Mouse (Mus musculus): ENCODE data around the gene Tekt3. TPM values are rescaled to one million over a fixed set of nuclear protein-coding genes. Genes with fewer than 3 reads are reported as not detected.

Tekt3 gene
- polyA plus RNA-seq, 1 experiment from 2014 or later: not detected

GRCm38 (mm10) chr11:63028131-63028530, 33.3 kb upstream of the Tekt3 start:
- Histone ChIP-seq H3K4me2 (replicated peaks; ENCODE audit: low read depth, low read length) (no peak overlapping the region), H3K9me3 (ENCODE audit: low read length) (peaks cover 4% of the 10 kb centered on the region), H3K27me3 (ENCODE audit: insufficient read depth, low read length) (no peaks in the 10 kb centered on the region), H3K36me3 (ENCODE audit: insufficient read depth, low read length) (no peaks in the 10 kb centered on the region), H3K4me3 (ENCODE audit: low read length) (no peak overlapping the region), H3K4me1 (ENCODE audit: insufficient read depth, low read length) (peaks cover 16% of the 10 kb centered on the region), H3K27ac (ENCODE audit: low read length) (0 out of 2 replicates have a peak overlapping the region, but pooled peaks have one; percentile 25), H3K9ac (replicated peaks; ENCODE audit: low read length) (no peak overlapping the region)
- 88% methylated on average over 3 of the region's 3 CpGs for WGBS
- ATAC-seq (ENCODE audit: low FRiP score, low TSS enrichment): no peak

DNA sequence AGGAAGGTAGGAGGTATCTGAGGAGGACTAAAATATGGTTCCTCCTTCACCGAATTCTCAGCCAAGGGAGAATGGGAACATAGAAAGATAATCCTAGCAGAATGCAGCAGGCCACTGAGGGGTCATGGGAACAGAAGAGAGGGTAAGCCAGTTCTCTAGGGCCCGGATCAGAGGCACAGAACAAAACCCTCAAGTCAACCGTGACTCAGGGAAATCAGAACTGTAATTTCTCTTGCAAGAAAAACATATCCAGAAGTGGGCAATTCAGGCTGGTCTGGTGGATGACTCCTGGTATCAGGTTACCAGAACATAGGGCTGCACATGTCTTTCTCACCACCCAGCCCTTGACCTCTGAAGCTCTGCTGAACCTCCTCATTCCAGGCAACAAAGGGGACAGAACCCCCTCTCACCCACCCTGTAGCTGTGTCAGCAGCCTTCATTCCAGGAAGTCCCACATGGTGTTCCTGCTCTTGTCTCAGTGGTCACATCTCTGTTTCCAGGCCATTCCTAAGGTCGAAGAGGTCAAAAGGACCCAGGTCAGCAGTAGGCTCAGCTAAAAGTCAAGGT, 32.2 kb upstream of the Tekt3 start:
- no peaks in the 10 kb centered on the region for H3K27me3 ChIP-seq (ENCODE audit: insufficient read depth, low read length)
- H3K9ac ChIP-seq (replicated peaks; ENCODE audit: low read length): no peak overlapping the region
- H3K4me1 ChIP-seq (ENCODE audit: insufficient read depth, low read length): peaks cover 14% of the 10 kb centered on the region
- H3K9me3 ChIP-seq (ENCODE audit: low read length): peaks cover 6% of the 10 kb centered on the region
- 39% methylated on average over 4 of the region's 4 CpGs for WGBS
- H3K27ac ChIP-seq (ENCODE audit: low read length): peak overlapping the region; percentile 6; the same call in 1 of the 2 replicates
- H3K4me3 ChIP-seq (ENCODE audit: low read length): no peak overlapping the region
- H3K36me3 ChIP-seq (ENCODE audit: insufficient read depth, low read length): no peaks in the 10 kb centered on the region
- peak; percentile 71 for ATAC-seq (ENCODE audit: low FRiP score, low TSS enrichment)
- no peak overlapping the region for H3K4me2 ChIP-seq (replicated peaks; ENCODE audit: low read depth, low read length)

DNA sequence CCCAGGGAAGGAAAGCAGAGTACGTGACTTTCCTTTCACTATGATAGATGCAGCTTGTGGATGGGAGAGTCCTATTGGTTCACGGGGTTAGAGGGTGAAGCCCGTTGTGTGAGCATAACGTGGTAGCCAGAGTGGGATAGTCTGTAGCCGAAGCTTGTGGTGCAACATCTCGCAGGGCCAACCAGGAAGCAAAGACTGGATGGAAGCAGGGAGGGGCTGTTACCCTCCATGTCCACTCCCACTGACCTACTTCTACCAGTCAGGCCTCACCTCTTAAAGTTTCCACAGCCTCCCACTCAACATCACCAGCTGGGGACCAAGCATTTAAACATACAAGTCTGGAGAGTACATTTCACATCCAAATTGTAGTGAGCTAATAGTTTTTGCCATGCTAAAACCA, 31.7 kb upstream of the Tekt3 start:
- Histone ChIP-seq H3K27ac (ENCODE audit: low read length) (no peak overlapping the region; the same call in 1 of the 2 replicates), H3K4me3 (ENCODE audit: low read length) (no peak overlapping the region), H3K9me3 (ENCODE audit: low read length) (peaks cover 6% of the 10 kb centered on the region), H3K4me2 (replicated peaks; ENCODE audit: low read depth, low read length) (no peak overlapping the region), H3K4me1 (ENCODE audit: insufficient read depth, low read length) (0 out of 2 replicates have a peak, but pooled peaks cover 10% of the 10 kb centered on the region), H3K9ac (replicated peaks; ENCODE audit: low read length) (no peak overlapping the region), H3K36me3 (ENCODE audit: insufficient read depth, low read length) (no peaks in the 10 kb centered on the region), H3K27me3 (ENCODE audit: insufficient read depth, low read length) (no peaks in the 10 kb centered on the region)
- WGBS: 80% methylated on average over 6 of the region's 6 CpGs
- peak; percentile 18; the same call in 1 of the 2 replicates for ATAC-seq (ENCODE audit: low FRiP score, low TSS enrichment)

DNA sequence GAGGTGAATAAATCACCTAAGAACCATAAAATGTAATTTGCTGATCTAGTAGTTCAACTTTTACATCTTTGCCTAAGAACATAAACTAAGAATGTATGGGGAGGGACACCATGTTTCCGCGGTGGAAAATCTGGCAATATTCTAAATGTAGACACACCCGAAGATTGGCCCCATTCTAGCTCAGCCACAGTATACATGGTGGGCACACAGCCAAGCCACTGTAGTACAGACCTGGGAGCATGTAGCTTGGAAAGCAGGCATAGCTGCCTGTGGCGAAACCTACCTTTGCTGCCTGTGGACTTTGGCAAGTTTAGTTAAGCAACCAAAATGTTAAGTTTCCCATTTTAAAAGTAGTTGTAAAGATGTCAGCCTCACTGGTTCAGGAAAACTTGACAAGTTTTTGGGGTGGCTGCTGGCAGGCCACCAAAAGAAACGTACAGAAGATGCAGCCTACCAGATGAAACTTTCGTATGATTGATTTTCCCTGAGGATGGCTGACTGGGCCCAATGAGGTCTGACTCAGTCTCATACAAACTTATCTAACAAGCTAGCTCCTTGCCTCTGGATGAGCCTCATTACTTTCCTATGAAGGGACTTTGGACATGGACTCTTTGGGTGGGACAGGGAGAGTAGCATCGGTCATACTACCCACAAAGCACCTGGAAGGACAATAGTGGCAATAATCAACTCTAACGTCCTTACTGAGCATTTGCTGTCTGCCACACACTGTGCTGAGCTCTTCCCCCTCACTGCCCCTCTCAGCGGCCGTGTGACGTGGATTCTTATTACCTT, 25.8 kb upstream of the Tekt3 start:
- WGBS: 63% methylated on average over 11 of the region's 11 CpGs
- no peak for ATAC-seq (ENCODE audit: low FRiP score, low TSS enrichment)

DNA sequence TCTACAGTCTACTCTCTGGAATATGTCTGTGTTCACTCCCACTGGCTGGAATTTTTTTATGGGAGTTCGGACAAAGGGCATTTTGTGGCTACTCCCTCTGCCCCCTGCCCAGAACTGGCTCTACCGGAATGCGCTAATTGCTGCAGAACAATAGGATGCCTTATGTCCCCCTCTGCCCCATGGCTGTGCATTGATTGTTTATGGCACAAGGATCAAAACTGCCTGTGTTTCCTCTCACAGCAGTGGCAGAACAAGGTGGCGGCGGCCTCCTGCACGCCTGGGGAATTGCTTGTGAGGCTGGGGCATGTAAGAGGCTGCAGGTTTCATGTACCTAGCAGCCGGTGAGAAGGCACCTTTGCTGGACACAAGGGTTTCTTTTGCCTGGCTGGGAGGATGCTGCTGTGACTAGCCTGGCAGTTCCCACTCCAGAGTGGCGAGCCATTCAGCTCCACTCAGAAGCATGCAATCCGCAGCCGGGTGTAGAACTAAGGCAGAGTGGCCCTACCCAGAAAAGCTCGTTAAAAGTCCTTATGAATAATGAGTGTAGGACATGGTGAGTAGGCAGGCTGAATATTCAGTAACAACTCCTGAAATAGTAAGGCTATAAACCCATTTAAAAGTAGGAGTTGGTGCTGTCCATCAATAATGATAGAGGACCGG, 21.3 kb upstream of the Tekt3 start:
- Histone ChIP-seq H3K36me3 (ENCODE audit: insufficient read depth, low read length) (no peaks in the 10 kb centered on the region), H3K27ac (ENCODE audit: low read length) (0 out of 2 replicates have a peak overlapping the region, but pooled peaks have one; percentile 12), H3K27me3 (ENCODE audit: insufficient read depth, low read length) (no peaks in the 10 kb centered on the region), H3K9me3 (ENCODE audit: low read length) (0 out of 2 replicates have a peak, but pooled peaks cover 3% of the 10 kb centered on the region), H3K4me3 (ENCODE audit: low read length) (no peak overlapping the region), H3K9ac (replicated peaks; ENCODE audit: low read length) (no peak overlapping the region), H3K4me2 (replicated peaks; ENCODE audit: low read depth, low read length) (no peak overlapping the region), H3K4me1 (ENCODE audit: insufficient read depth, low read length) (peaks cover 10% of the 10 kb centered on the region)
- WGBS: 44% methylated on average over 12 of the region's 12 CpGs
- peak; percentile 61; the same call in 1 of the 2 replicates for ATAC-seq (ENCODE audit: low FRiP score, low TSS enrichment)

More for the DNA sequence above, 25.8 kb upstream of the Tekt3 start:
- Histone ChIP-seq H3K27ac (ENCODE audit: low read length) (no peak overlapping the region), H3K9me3 (ENCODE audit: low read length) (peaks cover 6% of the 10 kb centered on the region), H3K4me1 (ENCODE audit: insufficient read depth, low read length) (peaks cover 10% of the 10 kb centered on the region), H3K9ac (replicated peaks; ENCODE audit: low read length) (no peak overlapping the region), H3K4me2 (replicated peaks; ENCODE audit: low read depth, low read length) (no peak overlapping the region), H3K4me3 (ENCODE audit: low read length) (no peak overlapping the region), H3K27me3 (ENCODE audit: insufficient read depth, low read length) (no peaks in the 10 kb centered on the region), H3K36me3 (ENCODE audit: insufficient read depth, low read length) (no peaks in the 10 kb centered on the region)

DNA sequence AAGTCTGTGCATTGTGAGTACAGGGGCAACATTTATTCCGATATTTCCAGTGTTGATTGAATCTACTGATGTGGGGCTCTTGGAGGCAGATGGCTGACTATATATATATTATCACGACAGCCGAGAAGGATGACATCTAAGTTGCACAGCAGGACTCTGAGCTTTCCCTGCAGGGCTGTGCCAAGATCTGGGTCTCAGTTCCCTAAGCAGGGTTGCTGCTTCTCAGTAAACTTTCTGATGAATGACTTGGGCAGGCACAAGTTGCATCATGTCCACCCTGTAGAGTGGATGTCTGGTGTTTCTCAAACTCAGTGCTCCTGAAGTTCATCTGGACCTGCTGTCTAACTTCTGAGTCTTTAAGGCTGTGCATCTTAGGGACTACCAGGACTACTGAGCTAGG, 15.7 kb upstream of the Tekt3 start:
- WGBS: 79% methylated on average over 3 of the region's 3 CpGs
- no peak overlapping the region for H3K4me3 ChIP-seq (ENCODE audit: low read length)
- H3K27me3 ChIP-seq (ENCODE audit: insufficient read depth, low read length): no peaks in the 10 kb centered on the region
- 0 out of 2 replicates have a peak, but pooled peaks cover 3% of the 10 kb centered on the region for H3K9me3 ChIP-seq (ENCODE audit: low read length)
- no peaks in the 10 kb centered on the region for H3K36me3 ChIP-seq (ENCODE audit: insufficient read depth, low read length)
- 0 out of 2 replicates have a peak, but pooled peaks cover 2% of the 10 kb centered on the region for H3K4me1 ChIP-seq (ENCODE audit: insufficient read depth, low read length)
- no peak overlapping the region for H3K4me2 ChIP-seq (replicated peaks; ENCODE audit: low read depth, low read length)
- ATAC-seq (ENCODE audit: low FRiP score, low TSS enrichment): no peak
- no peak overlapping the region for H3K9ac ChIP-seq (replicated peaks; ENCODE audit: low read length)
- no peak overlapping the region for H3K27ac ChIP-seq (ENCODE audit: low read length)

DNA sequence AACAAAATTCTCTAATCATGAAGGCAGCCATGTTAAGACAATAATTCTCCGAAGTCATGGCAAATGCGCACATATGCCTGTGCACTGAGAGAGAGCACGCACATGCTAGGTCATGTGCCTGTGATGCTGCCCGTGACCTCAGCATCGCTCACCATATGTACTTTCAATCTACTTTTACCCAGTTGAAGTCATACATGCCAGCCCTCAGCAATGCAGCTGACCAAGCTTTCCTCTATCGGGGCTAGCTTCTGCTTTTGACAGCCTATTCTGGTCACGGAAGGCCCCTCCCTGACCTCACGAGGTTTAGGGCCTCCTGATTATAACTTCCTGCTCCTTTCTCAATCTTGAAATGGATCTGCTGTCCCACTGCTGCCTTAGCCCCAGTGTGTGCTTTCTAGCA, 15.1 kb upstream of the Tekt3 start:
- Histone ChIP-seq H3K9me3 (ENCODE audit: low read length) (0 out of 2 replicates have a peak, but pooled peaks cover 3% of the 10 kb centered on the region), H3K27me3 (ENCODE audit: insufficient read depth, low read length) (no peaks in the 10 kb centered on the region), H3K27ac (ENCODE audit: low read length) (no peak overlapping the region), H3K4me1 (ENCODE audit: insufficient read depth, low read length) (0 out of 2 replicates have a peak, but pooled peaks cover 2% of the 10 kb centered on the region), H3K4me3 (ENCODE audit: low read length) (no peak overlapping the region), H3K9ac (replicated peaks; ENCODE audit: low read length) (no peak overlapping the region), H3K4me2 (replicated peaks; ENCODE audit: low read depth, low read length) (no peak overlapping the region), H3K36me3 (ENCODE audit: insufficient read depth, low read length) (no peaks in the 10 kb centered on the region)
- no peak for ATAC-seq (ENCODE audit: low FRiP score, low TSS enrichment)
- 83% methylated on average over 8 of the region's 8 CpGs for WGBS

DNA sequence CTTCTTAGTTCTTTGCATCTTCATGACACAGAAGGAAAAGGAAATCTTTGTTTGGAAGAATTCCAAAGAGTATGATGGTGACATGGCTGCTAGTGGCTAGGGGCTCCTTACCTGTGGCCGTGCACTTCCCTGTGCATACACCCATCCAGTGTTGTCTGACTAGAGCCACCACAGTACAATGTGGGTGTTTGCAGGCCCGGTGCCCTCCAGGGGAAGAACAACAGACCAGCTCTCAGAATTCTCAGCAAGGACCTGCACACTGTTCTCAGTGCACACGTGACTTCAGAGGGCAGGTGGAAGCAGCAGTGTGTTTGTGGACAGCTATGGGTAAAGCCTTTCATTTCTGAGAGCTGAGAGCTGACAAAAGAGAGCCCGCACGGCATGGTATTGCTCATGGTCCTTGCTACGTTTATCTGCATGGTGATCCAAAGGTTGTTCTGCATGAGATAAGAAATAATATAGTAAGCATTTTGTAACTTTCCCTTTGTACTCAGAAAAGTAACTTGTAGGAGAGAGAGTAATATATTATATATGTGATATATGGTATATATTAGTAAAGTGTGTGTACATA, 11.0 kb upstream of the Tekt3 start:
- H3K4me2 ChIP-seq (replicated peaks; ENCODE audit: low read depth, low read length): no peak overlapping the region

DNA sequence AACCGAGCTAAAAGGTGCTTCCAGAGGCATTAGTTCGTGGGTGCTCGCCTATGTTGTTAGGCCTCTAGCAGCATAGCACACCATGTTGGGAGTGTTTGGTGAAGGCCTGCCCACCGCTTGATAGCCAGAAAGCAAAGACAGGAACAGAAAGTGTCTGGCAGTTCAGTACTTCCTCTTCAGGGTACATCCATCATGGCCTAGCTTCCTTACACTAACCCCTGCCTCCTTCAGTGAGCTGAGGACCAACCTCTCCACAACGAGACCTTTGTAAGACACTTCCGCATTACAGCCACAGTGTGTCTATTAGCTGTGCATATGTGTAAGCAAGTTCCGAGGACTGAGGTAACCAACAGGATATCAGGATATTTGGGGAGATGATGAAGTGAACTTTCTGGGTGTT, 10.4 kb upstream of the Tekt3 start:
- Histone ChIP-seq H3K4me2 (replicated peaks; ENCODE audit: low read depth, low read length) (no peak overlapping the region), H3K9ac (replicated peaks; ENCODE audit: low read length) (no peak overlapping the region), H3K4me1 (ENCODE audit: insufficient read depth, low read length) (0 out of 2 replicates have a peak, but pooled peaks cover 2% of the 10 kb centered on the region), H3K27ac (ENCODE audit: low read length) (no peak overlapping the region), H3K9me3 (ENCODE audit: low read length) (no peaks in the 10 kb centered on the region), H3K4me3 (ENCODE audit: low read length) (no peak overlapping the region), H3K36me3 (ENCODE audit: insufficient read depth, low read length) (no peaks in the 10 kb centered on the region), H3K27me3 (ENCODE audit: insufficient read depth, low read length) (no peaks in the 10 kb centered on the region)
- 94% methylated on average over 7 of the region's 7 CpGs for WGBS
- ATAC-seq (ENCODE audit: low FRiP score, low TSS enrichment): no peak

More for the DNA sequence above, 11.0 kb upstream of the Tekt3 start:
- Histone ChIP-seq H3K36me3 (ENCODE audit: insufficient read depth, low read length) (no peaks in the 10 kb centered on the region), H3K4me1 (ENCODE audit: insufficient read depth, low read length) (0 out of 2 replicates have a peak, but pooled peaks cover 2% of the 10 kb centered on the region), H3K27me3 (ENCODE audit: insufficient read depth, low read length) (no peaks in the 10 kb centered on the region), H3K4me3 (ENCODE audit: low read length) (no peak overlapping the region), H3K9ac (replicated peaks; ENCODE audit: low read length) (no peak overlapping the region), H3K9me3 (ENCODE audit: low read length) (no peaks in the 10 kb centered on the region), H3K27ac (ENCODE audit: low read length) (no peak overlapping the region)
- ATAC-seq (ENCODE audit: low FRiP score, low TSS enrichment): no peak
- 90% methylated on average over 6 of the region's 6 CpGs for WGBS

Data from kidney, embryonic 16.5 days (tissue).